In the genomic region with DNA sequence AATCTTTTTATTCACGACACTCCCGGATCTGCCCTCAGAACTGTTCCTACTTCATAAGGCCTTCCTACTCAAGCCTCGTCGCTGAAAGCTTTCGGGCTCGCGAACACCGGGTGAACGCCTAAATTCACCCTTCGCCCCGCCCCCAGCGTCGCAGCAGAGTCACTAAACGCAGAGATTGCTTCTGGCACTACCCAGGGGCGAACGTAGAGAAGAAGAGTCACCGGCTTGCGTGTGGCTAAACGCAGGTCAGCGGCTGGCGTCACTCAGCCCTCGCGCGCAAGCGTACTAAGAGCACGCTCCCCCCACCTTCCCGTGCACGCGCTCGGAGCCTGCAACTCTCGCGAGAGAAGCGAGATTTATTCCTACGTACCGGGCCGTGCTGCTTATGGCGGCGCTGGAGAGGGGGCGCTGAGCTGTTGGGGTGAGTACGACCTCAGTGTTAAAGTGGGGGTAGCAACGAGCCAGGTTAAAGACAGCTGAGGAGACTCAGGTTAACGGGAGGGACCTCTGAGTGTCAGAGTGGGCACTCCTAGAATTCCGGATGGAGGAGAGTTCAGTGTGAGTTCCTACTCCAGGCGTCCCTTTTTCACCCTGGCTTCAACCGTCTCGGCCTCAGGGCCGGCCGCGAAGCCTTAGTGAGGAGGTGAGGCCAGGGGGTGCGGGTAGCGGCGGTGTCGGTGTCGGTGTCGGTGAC, we compare ENCODE assay signal across 8 mouse cellular contexts. TPM values are rescaled to one million over a fixed set of nuclear protein-coding genes. Genes with fewer than 3 reads are reported as not detected.
DNase-seq lines count a peak whose midpoint lies in the region; ATAC-seq lines count a peak whose summit lies in the region.

TSS of gene Csde1 (plus strand) at position 178 of the 694 bp plus-strand sequence.

- peak within 1 kb of the TSS; percentile 97 for H3K27ac ChIP-seq in hindbrain, embryonic 15.5 days (replicated peaks)

- WGBS in hindbrain, embryonic 15.5 days: under 1% methylated on average over 55 of the region's 55 CpGs

- H3K36me3 ChIP-seq in hindbrain, embryonic 15.5 days: no peaks in the 10 kb centered on the region

- H3K4me2 ChIP-seq in hindbrain, embryonic 15.5 days: peak within 1 kb of the TSS; percentile 65

- peak within 1 kb of the TSS; percentile 95 for H3K9ac ChIP-seq in hindbrain, embryonic 15.5 days

- peak; percentile 99 for DNase-seq in T-cell, adult 2 months (ENCODE audit: low spot score)
- peak; percentile 97 for DNase-seq in cerebellum, postnatal 36 days
- DNase-seq in frontal cortex, postnatal 36 days (ENCODE audit: low spot score in 2 of 2): peak; percentile 98 to 99
- peak; percentile 97 for DNase-seq in left cerebral cortex, adult 11 months (ENCODE audit: low spot score)
- DNase-seq in lung, postnatal 4 days: peak; percentile 98 to 99
- DNase-seq in retina, postnatal 7 days (ENCODE audit: low read depth, low spot score): peak; percentile 95
- peak; percentile 92 for DNase-seq in urinary bladder, adult 2 months (ENCODE audit: low spot score)

- H3K9me3 ChIP-seq in hindbrain, embryonic 15.5 days: no peaks in the 10 kb centered on the region

- H3K4me1 ChIP-seq in hindbrain, embryonic 15.5 days (replicated peaks): peaks cover 26% of the 10 kb centered on the region

- peak; percentile 95 for ATAC-seq in hindbrain, embryonic 15.5 days (ENCODE audit: low FRiP score, low read depth)

- peak within 1 kb of the TSS; percentile 70 for H3K4me3 ChIP-seq in hindbrain, embryonic 15.5 days

- no peaks in the 10 kb centered on the region for H3K27me3 ChIP-seq in hindbrain, embryonic 15.5 days

RNA-seq across cellular contexts. Expression of gene Csde1, which starts in this region (rescaled TPM):
- polyA plus RNA-seq in hindbrain, embryonic 15.5 days (2015; fragmentation: Nextera tagmentation; extraction: Ambion mirVana): 314 and 316 TPM in 2 replicates
- 86.2 and 156 TPM in 2 replicates for polyA plus RNA-seq in urinary bladder, adult 2 months (2012; rRNA removed)

Comparison
In these comparisons a context has a peak if more than half of its experiments do, and no peak if none do; other contexts are left out.
1. Peak in every context shown above with its lines: DNase-seq, ATAC-seq, H3K4me3 ChIP-seq and H3K27ac ChIP-seq.